Mouse (Mus musculus): ENCODE results near the gene Sec22b. TPM values are rescaled to one million over a fixed set of nuclear protein-coding genes. Genes with fewer than 3 reads are reported as not detected.

The Sec22b gene
- polyA plus RNA-seq, 1 experiment from 2014 or later, result 147 TPM

Other genes with a start within 250 kb of the Sec22b start
- gene Prkab2, start 243.0 kb upstream of the Sec22b start, polyA plus RNA-seq (2015; fragmentation: Nextera tagmentation; extraction: Ambion mirVana), result 4.9 and 5.2 TPM in 2 replicates
- gene Gm17651, start 226.5 kb upstream of the Sec22b start, polyA plus RNA-seq (2015; fragmentation: Nextera tagmentation; extraction: Ambion mirVana), result not detected in 2 replicates
- gene Pde4dip, start 12.5 kb upstream of the Sec22b start, polyA plus RNA-seq (2015; fragmentation: Nextera tagmentation; extraction: Ambion mirVana), result 18.4 and 18.9 TPM in 2 replicates
- gene Notch2, start 112.3 kb downstream of the Sec22b start, polyA plus RNA-seq (2015; fragmentation: Nextera tagmentation; extraction: Ambion mirVana), result 34.1 and 35.7 TPM in 2 replicates

Measured in lung, embryonic 16.5 days (tissue).